Mouse (Mus musculus): Measurements from ENCODE around the gene St6galnac4.

The St6galnac4 gene

DNA sequence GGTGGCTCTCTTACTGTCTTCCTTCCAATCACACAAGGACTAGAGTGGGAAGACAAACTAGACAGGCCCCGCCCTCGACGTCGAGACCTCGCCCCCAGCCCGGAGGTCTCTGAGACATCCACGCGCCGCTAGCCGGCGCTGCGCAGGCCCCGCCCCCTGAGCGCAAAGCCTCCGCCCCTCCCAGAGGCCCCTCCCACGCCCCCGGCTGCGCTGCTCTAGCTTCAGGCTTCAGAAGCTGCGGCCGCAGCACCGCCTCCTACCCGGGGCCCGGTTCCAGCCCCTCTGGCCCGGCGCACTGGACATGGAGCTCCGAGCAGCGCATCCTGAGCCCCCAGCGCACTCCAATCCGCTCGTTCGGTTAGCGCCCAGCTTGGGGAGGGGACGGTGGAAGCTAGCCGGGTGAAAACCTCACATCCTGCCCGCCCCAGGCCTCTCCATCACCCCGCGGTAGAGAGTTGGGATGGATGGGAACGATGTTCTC is at the start of gene St6galnac4:
Gene St6galnac4 (plus strand): TSS at position 225 of the 481 bp plus-strand sequence.
- in situ Hi-C loops (cut with MboI, MseI), result no loop called here

DNA sequence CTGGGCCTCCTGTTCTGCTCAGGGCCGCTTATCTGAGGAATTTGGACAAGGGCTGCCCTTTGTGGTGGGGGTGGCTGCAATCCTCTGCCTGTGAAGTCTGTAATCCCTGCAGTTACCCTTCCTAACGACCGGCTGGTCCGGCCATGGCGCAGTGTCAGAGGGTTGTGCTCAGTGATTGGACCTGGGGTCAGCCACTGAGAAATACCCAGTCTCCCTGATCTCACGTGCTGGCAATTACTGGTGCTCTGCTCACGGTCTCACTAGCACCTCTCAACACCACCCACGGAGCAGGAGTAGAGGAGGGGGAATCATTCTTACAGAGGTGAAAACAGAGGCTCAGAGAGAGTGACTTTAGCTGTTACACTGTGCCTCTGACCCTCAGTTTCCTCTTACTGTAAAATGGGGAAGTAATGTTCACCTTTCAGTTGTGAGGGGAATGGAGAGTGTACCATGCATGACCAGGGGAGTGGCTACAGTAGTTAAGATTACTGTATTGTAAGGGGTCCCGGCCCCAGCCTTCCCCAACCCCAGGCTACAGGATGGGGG is 49.5 kb upstream of the St6galnac4 start:
- in situ Hi-C loops (cut with MboI, MseI), result no loop called here

DNA sequence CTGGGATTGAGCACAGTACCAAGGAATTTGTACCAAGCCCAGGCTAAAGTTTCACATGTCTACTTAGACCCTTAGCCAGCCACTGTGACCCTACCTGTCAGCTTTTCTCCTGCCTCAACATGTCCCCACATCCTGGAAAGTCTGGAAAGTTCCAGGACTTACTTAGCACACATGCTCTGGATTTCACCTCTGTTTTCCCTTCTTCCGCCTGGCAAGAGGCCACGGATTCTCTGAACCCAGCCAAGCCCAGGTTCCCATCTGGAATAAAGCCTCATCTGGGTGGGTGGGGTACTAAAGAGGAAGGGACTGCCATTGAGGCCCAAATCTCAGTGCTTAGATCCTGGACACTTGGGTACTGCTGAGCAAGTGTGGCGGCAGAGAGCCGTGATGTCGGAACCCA is 49.0 kb upstream of the St6galnac4 start:
- in situ Hi-C loops (cut with MboI, MseI), result no loop called here

DNA sequence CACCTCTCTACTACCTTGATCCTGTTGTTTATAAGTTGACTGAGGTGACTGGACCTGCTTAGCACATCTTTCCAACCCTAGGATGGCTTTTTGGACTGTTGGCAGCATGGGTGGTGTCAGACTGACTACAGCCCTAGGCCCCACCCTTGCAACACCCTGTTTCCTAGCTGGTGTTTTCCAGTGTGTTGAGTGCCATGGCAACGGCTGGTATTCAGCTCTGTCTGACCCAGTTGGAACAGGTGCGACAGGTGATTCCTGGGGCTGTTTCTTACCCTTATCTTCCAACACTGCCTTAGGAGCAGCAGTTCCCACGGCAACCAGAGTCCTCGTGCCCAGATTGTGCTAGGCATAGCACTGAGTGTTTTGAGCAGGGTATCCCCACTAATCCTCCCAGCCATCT is 48.4 kb upstream of the St6galnac4 start:
- in situ Hi-C loops (cut with MboI, MseI), result no loop called here

DNA sequence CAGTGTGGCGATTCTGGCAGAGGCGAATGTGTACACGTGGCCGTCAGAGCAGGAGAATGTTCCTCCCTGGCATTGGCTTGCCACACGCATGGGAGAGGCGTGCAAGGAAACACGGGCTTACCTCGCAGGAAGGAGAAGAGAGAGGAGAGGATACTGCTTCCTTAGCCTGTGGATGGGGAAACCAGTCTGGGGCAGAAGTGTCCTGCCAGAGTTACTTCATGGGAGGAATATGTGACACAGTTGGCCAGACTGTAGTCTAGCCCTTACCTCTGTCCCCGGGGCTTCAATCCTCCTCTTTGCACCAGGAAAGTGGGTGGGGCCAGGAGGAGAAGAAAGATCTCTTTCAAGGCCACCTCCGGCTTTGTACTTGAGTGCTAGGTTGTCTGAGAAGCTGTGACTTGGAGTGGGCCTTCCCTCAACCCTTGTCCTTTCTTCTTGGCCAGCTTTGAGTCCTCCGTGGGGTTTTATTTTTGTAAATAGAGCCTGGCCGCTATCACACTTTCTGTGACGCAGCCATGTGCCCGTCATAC is 47.4 kb upstream of the St6galnac4 start:
- in situ Hi-C loops (cut with MboI, MseI), result no loop called here

DNA sequence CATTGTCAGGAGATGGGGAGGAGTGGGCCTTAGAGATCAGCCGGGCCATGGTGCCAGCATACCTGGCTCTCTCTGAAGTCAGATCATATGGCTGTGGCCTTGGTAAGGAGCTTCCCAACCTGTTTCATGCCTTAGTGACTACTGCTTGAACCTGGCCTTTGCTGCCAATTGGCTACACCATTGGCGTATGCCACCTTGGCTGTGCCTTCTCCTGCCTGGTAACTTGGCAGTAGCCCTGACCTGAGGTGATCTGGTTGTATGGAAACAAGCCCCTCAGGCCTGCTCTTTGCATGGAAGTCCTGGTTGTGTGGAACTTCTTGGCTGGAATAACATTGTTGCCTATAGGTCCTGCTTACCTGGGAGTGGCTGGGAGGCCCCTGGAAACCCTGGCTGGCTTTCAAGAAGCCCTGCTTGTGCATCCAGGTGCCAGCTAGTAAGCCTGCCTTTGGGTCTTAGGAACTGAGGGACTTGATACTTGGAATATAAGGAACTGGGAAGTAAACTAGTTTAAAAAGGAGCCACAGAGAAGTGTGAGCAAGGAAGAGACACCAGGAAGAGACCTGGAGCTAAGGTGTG is 45.5 kb upstream of the St6galnac4 start:
- in situ Hi-C loops (cut with MboI, MseI), result no loop called here

DNA sequence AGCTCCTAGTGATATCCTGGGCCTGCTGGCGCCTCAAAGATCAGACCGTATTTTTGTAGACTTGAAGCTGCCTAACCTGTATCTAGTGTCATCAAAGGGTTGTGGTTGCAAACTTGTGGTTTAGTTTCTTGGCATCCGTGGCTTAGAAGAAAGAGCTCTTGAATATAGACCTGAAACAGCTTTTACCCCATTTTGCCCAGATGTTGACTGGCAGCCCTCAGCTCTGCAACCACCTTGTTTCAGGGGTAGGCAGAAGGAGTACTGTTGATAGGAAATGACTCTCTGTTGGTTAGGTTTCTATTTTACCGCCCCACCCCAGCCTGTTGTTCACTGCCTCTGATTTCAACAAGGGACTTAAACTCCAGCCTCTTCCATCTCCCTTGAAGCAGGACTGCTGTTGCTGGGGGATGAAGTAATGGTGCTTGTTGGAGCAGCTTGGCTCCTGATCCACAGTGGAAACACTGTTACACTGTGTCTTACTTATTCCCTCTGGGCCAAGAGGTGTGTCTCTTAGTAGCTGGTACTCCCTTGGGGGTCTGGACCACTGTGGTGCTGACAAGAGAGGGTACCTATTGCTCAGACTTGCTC is 44.8 kb upstream of the St6galnac4 start:
- in situ Hi-C loops (cut with MboI, MseI), result no loop called here

DNA sequence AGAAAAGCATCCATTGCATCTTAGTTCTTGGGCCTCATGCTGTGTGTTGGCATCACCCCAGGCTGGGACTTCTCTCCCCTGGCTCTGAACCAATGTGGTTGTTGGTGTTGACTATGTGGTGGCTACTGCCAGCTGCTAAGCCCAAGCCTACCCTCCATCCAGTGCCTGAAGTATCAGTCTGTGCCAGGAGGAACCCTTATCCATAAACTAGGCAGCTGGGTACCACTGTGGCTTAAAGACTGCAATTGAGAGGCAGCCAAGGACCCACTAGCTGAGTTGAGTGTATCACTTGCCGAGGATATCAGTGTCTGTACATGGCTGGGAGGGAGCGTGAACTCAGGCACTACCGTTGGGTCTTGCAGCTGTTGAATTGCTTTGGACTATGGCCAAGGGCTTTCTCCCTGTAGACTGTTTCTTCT is 43.9 kb upstream of the St6galnac4 start:
- in situ Hi-C loops (cut with MboI, MseI), result no loop called here

DNA sequence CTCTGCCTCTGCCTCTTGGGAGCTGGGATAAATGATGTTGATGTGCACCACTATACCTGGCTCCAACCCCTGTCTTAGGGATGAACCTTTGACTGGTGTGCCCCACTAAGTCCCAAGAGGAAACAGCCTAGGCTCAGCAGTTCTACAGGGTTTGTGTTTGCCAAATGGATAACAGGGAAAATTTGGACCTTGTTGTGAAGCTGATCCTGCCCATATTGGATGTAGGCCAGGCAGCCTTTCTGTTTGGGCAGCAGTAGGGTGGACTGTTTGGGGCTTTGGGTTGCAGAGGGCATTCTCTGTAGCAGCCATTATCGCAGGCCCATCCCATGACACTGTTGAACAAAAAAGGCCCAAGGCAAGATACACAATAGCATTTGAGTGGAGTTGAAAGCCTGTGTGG is 39.9 kb upstream of the St6galnac4 start:
- in situ Hi-C loops (cut with MboI, MseI), result no loop called here

DNA sequence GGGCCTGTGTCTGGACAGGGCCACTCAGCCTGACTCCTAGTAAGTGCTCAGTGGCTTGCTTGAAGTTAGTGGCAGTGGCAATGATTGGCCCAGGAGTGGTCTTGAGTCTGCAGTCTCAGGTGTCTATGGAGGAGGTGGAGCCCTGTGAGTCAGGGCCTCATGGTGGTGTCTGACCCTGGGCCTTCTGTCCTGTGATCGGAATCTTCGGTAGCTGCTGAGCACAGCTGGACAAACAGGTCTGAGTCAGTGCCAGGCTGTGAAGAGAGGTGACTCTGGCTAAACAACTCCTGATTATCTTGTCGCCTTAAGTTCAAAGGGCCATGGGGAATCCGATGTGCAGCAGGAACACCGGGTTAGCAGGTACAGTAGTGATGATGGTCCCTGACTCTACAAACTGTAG is 39.5 kb upstream of the St6galnac4 start:
- in situ Hi-C loops (cut with MboI, MseI), result no loop called here

DNA sequence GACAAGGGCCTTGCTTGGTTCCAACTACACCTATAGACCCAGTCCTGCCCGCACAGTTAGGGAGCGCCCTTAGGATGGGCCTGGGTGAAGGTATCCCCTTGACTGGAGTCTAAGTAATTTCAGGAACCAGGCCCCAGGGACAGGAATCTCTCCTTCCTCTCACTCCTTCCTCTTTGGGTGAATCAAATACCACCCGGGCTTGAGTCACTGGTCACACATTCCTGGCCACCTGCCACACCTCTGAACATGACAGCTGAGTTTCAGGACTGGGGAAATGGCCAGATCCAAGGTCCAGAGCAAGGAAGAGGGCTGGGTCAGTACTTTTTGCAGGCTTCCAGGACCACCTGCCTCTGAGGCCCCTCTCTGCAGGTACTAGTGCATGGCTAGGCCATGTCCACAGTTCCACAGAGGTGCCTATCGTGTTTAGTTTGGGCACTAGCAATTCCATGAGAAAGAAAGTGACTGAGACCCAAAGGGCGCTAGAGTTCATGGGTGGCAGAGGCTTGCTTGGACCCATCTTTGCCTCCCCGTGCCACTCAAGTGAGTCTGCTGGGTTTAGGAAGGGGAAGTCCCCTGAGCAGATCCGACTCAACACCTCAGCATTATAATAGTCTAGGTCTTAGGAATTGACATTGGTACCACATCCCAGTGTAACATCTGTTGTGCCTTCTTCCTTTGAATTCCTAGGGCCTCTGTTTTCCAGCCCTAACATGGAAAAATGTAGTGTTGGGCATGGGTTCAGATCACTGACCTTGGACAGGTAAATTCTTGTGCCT is 38.7 kb upstream of the St6galnac4 start:
- in situ Hi-C loops (cut with MboI, MseI), result no loop called here

DNA sequence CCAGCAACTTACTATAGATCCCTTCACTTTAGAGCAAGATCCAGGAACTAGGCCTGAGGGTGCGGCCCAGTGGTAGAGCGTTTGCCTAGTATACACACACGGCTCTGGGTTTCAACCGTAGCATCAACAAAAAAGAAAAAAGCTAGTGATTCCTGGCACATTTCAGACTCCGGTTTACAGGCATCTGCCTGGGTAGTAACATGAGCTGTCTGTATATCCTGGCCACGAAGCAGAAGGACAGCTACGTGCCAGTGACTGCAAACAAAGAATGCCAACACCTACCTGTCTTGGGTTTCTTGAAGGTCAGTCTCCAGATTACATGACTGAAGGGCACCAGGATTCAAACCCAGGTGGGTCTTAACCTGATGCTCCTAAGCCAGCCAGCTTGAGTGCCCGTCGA is 37.7 kb upstream of the St6galnac4 start:
- in situ Hi-C loops (cut with MboI, MseI), result no loop called here

DNA sequence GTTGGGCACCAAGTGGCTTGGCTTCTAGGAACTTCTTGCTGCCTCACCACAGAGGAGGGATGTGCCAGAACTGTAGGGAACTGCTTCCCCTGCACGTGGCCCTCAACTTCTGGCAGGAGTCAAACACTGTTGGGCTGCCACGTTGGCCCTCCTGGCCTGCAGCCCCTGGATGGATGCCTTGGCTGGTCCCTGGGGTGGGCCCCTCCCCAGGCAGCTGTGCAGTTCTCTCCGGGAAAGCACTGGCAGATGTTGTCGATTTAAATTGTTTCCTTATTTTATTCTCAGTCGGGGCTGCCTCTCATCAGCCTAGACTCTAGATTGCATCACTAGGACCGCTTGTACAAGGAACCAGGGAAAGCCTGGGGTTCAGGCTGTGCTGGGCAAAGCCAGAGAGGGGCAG is 37.1 kb upstream of the St6galnac4 start:
- in situ Hi-C loops (cut with MboI, MseI), result no loop called here

DNA sequence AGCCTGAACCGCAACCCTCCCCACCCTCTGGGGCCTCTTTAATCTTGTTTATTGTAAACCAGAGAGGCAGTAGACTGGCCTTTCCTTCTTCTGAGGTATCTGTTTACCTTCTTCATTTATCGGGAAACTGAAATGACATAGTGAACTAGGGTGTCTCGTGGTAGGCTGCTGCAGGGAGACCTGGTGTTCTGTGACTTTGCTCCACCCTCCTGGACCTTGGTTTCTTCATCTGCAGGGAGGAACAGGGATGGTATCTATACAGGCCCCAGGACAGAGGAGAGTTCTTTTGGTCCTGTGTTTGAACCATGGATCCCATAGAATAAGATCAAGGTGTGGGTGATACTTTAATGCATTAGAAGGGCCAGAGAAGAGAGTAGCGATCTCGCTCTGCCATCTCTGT is 35.7 kb upstream of the St6galnac4 start:
- in situ Hi-C loops (cut with MboI, MseI), result no loop called here

DNA sequence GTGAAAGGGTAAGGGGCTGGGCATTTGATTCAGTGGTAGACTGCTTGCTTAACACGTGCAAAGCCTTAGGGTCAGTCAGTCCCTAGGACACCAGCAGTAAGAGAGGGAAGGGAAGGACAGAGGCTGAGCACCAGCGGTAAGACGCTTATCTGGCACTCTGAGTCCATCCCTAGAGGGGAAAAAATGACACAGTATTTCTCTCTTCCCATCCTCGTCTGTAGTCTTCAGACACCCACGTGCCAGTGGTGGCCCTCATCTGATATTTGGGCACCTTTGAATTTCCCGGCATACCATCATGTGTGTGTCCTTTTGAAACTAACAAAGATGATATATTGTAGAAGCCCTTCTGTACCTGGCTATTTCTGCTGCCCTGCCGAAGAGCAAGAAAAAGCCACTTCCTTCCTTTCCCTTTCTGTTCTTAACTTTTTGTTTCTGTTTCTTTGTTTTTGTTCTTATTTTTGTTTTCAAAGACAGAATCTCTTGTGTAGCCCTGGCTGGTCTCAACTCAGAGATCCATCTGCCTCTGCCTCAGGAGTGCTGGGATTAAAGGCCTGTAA is 33.2 kb upstream of the St6galnac4 start:
- in situ Hi-C loops (cut with MboI, MseI), result no loop called here

DNA sequence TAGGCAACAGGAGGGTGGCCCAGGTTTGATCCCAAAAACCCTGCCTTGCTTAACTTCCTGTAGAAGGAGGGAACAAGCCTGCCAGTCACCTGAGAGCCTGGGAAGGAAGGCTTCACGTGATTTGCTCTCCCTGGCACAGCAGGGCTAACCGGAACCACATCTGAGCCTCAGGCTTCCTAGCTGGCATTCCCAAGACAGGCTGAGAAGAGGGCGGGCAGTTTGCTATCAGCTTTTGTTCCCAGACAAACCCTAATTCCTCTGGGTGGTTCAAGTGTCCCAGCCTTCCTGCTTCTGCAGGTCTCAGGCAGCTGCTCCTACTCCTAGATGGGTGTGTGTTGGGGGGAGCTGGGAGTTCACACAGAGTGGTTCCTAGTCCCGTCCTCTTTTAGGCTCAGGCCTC is 31.4 kb upstream of the St6galnac4 start:
- in situ Hi-C loops (cut with MboI, MseI), result no loop called here

DNA sequence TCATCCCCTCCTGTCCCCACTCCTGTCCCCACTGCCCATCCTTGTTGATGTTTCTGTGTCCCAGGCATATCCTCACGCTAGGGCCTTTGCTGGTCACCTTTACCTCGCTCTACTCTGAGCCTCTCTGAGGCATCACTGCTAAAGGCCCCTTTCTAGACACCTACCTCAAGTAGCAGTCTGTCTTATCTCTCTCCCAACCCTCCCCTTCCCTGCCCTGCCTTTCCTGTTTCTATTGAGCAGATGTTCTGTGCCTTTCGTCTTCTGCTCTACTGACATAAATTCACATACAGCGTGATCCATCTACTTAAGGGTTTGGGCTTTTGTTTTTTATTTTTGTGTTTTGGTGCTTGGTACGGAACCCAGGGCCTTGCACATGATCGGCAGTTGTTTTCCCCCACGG is 30.9 kb upstream of the St6galnac4 start:
- in situ Hi-C loops (cut with MboI, MseI), result no loop called here

DNA sequence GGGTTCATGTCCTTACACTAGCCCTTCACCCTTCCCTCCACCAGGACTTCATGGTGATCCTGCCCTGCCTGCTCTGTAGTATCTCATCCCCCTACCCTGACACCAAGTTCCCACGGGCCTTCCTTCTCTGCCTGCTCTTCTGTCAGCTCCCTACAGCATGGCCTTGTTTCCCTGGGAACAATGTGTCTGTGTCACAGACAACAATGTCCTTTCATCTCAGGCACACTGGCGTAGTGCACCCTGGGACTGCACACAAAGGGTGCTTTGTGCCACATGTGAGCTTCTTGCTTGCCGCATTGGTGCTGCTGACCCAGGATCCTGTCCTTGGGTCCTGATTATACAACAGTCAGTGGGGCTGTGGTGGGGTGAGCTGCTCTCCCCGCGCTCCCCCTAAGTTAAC is 27.3 kb upstream of the St6galnac4 start:
- in situ Hi-C loops (cut with MboI, MseI), result no loop called here

DNA sequence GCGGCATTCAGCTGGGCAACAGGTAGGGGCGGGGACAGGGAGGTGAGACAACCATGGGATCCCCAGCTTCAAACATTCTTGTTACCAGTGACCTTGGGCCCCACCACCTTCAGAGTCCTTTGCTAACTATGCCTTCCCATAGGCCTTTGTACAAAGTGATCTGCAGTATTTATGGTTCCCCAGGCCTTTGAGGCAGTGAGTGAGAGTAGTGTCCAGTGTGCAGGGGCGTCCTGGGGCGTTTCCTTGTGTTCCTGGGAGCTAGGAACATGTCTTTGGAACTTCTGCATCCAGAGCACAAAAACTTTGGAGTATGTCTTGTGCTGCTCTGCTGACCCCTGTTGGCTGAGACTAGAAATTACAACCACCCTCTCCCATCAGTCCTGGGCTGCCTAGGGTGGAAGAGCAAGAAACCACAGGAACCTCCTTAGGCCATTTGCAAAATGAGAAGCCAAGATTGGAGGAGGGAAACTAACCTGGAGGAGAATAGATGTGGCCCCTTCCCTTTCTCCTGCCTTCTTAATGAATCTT is 20.3 kb upstream of the St6galnac4 start:
- in situ Hi-C loops (cut with MboI, MseI), result loop anchor here (5.0 kb wide), 1 partner anchor 79 kb away; no protein-coding TSS in a partner anchor

DNA sequence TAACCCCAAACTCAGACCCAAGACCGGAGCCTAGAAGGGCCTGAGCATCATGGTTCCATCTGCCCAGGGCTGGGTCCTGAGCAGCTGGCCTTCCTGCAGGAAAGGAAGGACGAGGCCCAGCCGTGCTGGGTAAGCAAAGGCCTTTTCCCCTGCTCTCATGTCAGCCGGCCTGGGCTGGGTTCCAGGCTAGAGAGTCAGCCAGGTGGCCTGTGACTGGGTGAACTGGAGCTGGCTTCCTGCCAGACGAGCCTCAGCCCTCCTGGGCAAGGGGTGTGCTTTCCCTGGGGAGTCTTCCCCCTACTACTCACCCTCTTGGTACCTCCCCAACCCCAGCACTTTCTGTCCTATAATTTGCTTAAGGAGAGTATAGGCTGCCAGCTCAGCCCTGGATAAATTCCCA is 18.7 kb upstream of the St6galnac4 start:
- in situ Hi-C loops (cut with MboI, MseI), result loop anchor here (5.0 kb wide), 1 partner anchor 81 kb away; no protein-coding TSS in a partner anchor

DNA sequence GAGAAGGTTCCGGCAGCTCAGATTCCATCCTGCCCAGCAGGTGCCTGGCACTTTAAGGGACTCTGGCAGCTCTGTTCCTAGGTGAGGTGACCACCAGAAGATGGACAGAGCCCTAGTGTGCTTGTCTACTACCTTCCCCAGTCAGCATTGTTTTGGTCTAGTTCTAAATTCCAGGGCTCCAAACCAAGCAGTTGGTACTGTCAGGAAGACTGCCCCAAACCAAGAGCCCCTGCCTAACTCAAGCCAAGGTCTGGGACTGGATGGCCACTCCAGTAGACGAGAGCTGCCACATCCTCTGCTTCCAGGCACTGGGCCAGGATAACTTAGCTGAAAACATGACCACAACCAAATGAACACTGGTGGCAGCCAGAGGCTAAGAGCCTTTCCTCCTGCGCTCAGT is 18.0 kb upstream of the St6galnac4 start:
- in situ Hi-C loops (cut with MboI, MseI), result loop anchor here (5.0 kb wide), 1 partner anchor 82 kb away; no protein-coding TSS in a partner anchor
